In genomic region chr10:51963671-51964070, GRCm38 (mm10) we compare ENCODE assay signal across 21 mouse cellular contexts. TPM values are rescaled to one million over a fixed set of nuclear protein-coding genes. Genes with fewer than 3 reads are reported as not detected.
DNase-seq lines count a peak whose midpoint lies in the region; ATAC-seq lines count a peak whose summit lies in the region.
"Had no signal": no experiment of that assay in that cellular context is flagged by ENCODE, and none has a peak within 500 bp of the region (broad histone marks: within the 10 kb centered on the region; RNA-seq: fewer than 3 reads in every experiment).

No protein-coding gene starts in this region.

- 83% methylated on average over 1 of the region's 1 CpGs for WGBS in midbrain, embryonic 13.5 days

- H3K9me3 ChIP-seq in midbrain, embryonic 13.5 days: no peaks in the 10 kb centered on the region
- H3K9me3 ChIP-seq: embryonic facial prominence, embryonic 12.5 days; forebrain, embryonic 15.5 days; intestine, embryonic 15.5 days had no signal

- intact Hi-C loops in gastrocnemius, postnatal 14 days (cut with DNase I; ENCODE audit: low total_unique reads): no loop called here
- intact Hi-C loops in heart, postnatal 14 days (cut with DNase I): no loop called here
- intact Hi-C loops in heart, postnatal 36 days (cut with DNase I): no loop called here

- H3K4me2 ChIP-seq in midbrain, embryonic 13.5 days (replicated peaks): no peak overlapping the region
- H3K4me2 ChIP-seq: embryonic facial prominence, embryonic 12.5 days; forebrain, embryonic 15.5 days; hindbrain, embryonic 14.5 days; intestine, embryonic 15.5 days had no signal

- H3K4me1 ChIP-seq in midbrain, embryonic 13.5 days (replicated peaks): peaks cover 4% of the 10 kb centered on the region; the same call in 1 of the 2 replicates
- H3K4me1 ChIP-seq: embryonic facial prominence, embryonic 12.5 days; intestine, embryonic 15.5 days had no signal

- peak; percentile 65 for DNase-seq in gastrocnemius, adult 18-20 months (ENCODE audit: low spot score)
- no peak for DNase-seq in gastrocnemius, postnatal 14 days
- DNase-seq in heart, adult 18-20 months: peak; percentile 36 to 56
- no peak for DNase-seq in heart, postnatal 14 days
- DNase-seq in heart, postnatal 4 days: peak; percentile 22
- DNase-seq in heart, postnatal 36 days: no peak
- peak; percentile 60 for DNase-seq in skeletal muscle tissue, adult 2 months (ENCODE audit: low read depth, low spot score)
- DNase-seq: adrenal gland, postnatal 25 days; cerebellum, adult 2 months; cerebellum, postnatal 25 days; kidney, adult 18-20 months; kidney, postnatal 10 days had no signal

- H3K27ac ChIP-seq in midbrain, embryonic 13.5 days: no peak overlapping the region
- H3K27ac ChIP-seq: embryonic facial prominence, embryonic 12.5 days; forebrain, embryonic 15.5 days; hindbrain, embryonic 14.5 days; intestine, embryonic 15.5 days had no signal

- no peak for ATAC-seq in midbrain, embryonic 13.5 days
- ATAC-seq: forebrain, embryonic 15.5 days; intestine, embryonic 15.5 days had no signal

- no peaks in the 10 kb centered on the region for H3K27me3 ChIP-seq in midbrain, embryonic 13.5 days
- H3K27me3 ChIP-seq: embryonic facial prominence, embryonic 12.5 days; forebrain, embryonic 15.5 days; intestine, embryonic 15.5 days had no signal

- H3K36me3 ChIP-seq in midbrain, embryonic 13.5 days: no peaks in the 10 kb centered on the region
- H3K36me3 ChIP-seq: embryonic facial prominence, embryonic 12.5 days; forebrain, embryonic 15.5 days; intestine, embryonic 15.5 days had no signal

- no peak overlapping the region for H3K9ac ChIP-seq in midbrain, embryonic 13.5 days (replicated peaks)
- H3K9ac ChIP-seq: embryonic facial prominence, embryonic 12.5 days; forebrain, embryonic 15.5 days; hindbrain, embryonic 14.5 days; intestine, embryonic 15.5 days had no signal

- H3K4me3 ChIP-seq in midbrain, embryonic 13.5 days (replicated peaks): no peak overlapping the region
- H3K4me3 ChIP-seq: embryonic facial prominence, embryonic 12.5 days; forebrain, embryonic 15.5 days; intestine, embryonic 15.5 days had no signal

RNA-seq across cellular contexts. Expression of gene Vgll2, which starts 58.6 kb away (rescaled TPM):
- total RNA-seq in gastrocnemius, adult 18-20 months (2021): 100 to 1,000 TPM; 115 to 187 TPM
- total RNA-seq in gastrocnemius, postnatal 14 days (2021): 10 to 100 TPM; 52.9 to 56.3 TPM
- total RNA-seq in heart, adult 18-20 months (2021): under 1 TPM; 0.42 to 0.85 TPM
- not detected for total RNA-seq in heart, postnatal 14 days (2021)
- not detected for total RNA-seq in heart, postnatal 4 days (2021)
- not detected for total RNA-seq in heart, postnatal 36 days (2021)
- 0.65 and 1.4 TPM in 2 replicates for polyA plus RNA-seq in midbrain, embryonic 13.5 days (2015; fragmentation: Nextera tagmentation; extraction: Ambion mirVana)
- total RNA-seq: adrenal gland, postnatal 25 days; ES-E14; hematopoietic stem cell, adult 5-6 weeks had no signal
- polyA plus RNA-seq: cerebellum, adult 2 months; heart, embryonic 14.5 days; kidney, embryonic 14.5 days had no signal

Comparison
In these comparisons a context has a peak if more than half of its experiments do, and no peak if none do; other contexts are left out.
1. DNase-seq: peak in gastrocnemius, adult 18-20 months (single experiment), heart, adult 18-20 months (2 of 2), heart, postnatal 4 days (single experiment) and skeletal muscle tissue, adult 2 months (single experiment); none in gastrocnemius, postnatal 14 days (single experiment), heart, postnatal 14 days (0 of 2) and heart, postnatal 36 days (0 of 2).
2. RNA of gene Vgll2, which starts 58.6 kb away (total RNA-seq): 115 to 187 TPM in gastrocnemius, adult 18-20 months and 52.9 to 56.3 TPM in gastrocnemius, postnatal 14 days; 0.42 to 0.85 TPM in heart, adult 18-20 months, not detected in heart, postnatal 36 days, not detected in heart, postnatal 14 days and not detected in heart, postnatal 4 days; every median in the first group is over 10 times any median in the second.